25 mouse cellular contexts compared by ENCODE assay signal in the genomic region with DNA sequence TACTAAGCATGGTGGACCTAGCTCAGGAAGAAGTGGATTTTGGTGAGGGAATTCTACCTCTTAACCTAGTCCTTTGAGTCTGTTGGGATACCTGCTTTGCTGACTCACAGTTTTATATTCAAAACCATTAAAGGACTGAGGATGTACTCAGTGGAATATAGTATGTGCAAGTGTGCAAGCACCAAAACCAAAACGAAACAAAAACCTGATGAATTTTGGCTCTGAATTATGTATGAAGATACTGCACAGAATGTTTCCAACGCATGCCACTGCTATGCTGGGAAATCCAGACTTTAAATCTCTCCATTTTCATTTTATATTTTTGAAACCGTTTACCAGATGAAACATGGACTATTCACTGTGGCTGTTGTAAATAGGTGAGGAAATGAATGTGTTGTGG.
"Had no signal": no experiment of that assay in that cellular context is flagged by ENCODE, and none has a peak within 500 bp of the region (broad histone marks: within the 10 kb centered on the region; RNA-seq: fewer than 3 reads in every experiment).

No protein-coding gene starts in this region.

- H3K4me1 ChIP-seq: limb, embryonic 12.5 days; limb, embryonic 15.5 days; lung, embryonic 15.5 days; midbrain, embryonic 10.5 days; neural tube, embryonic 12.5 days; stomach, embryonic 15.5 days had no signal

- H3K9ac ChIP-seq: limb, embryonic 12.5 days; limb, embryonic 15.5 days; liver, embryonic 12.5 days; liver, embryonic 15.5 days; lung, embryonic 15.5 days; midbrain, embryonic 15.5 days; neural tube, embryonic 12.5 days; neural tube, embryonic 15.5 days; stomach, embryonic 15.5 days had no signal

- H3K9me3 ChIP-seq: limb, embryonic 12.5 days; limb, embryonic 15.5 days; liver, embryonic 12.5 days; liver, embryonic 15.5 days; lung, embryonic 15.5 days; megakaryocyte, embryonic 14.5 days; midbrain, embryonic 10.5 days; midbrain, embryonic 15.5 days; neural tube, embryonic 12.5 days; neural tube, embryonic 15.5 days; stomach, embryonic 15.5 days had no signal

- DNase-seq: kidney, adult 18-20 months; kidney, adult 9 months; kidney, postnatal 14 days; layer of hippocampus, adult 9-11 months; layer of hippocampus, postnatal 36 days; left cerebral cortex, postnatal 4 days; lung, adult 18-20 months; lung, postnatal 10 days; lung, postnatal 36 days; right cerebral cortex, adult 18-20 months; right cerebral cortex, postnatal 14 days; right cerebral cortex, postnatal 4 days; thymus, postnatal 25 days had no signal

- H3K27ac ChIP-seq: layer of hippocampus, adult 2 months; limb, embryonic 12.5 days; limb, embryonic 15.5 days; liver, embryonic 12.5 days; liver, embryonic 15.5 days; lung, embryonic 15.5 days; midbrain, embryonic 10.5 days; midbrain, embryonic 15.5 days; neural tube, embryonic 12.5 days; neural tube, embryonic 15.5 days; stomach, embryonic 15.5 days had no signal

- H3K27me3 ChIP-seq: limb, embryonic 12.5 days; limb, embryonic 15.5 days; liver, embryonic 12.5 days; liver, embryonic 15.5 days; lung, embryonic 15.5 days; megakaryocyte, embryonic 14.5 days; midbrain, embryonic 15.5 days; neural tube, embryonic 12.5 days; neural tube, embryonic 15.5 days; stomach, embryonic 15.5 days had no signal

- ATAC-seq: liver, embryonic 12.5 days; midbrain, embryonic 15.5 days had no signal

- H3K4me3 ChIP-seq: layer of hippocampus, adult 2 months; limb, embryonic 12.5 days; limb, embryonic 15.5 days; liver, embryonic 12.5 days; liver, embryonic 15.5 days; lung, embryonic 15.5 days; megakaryocyte, embryonic 14.5 days; midbrain, embryonic 10.5 days; midbrain, embryonic 15.5 days; neural tube, embryonic 12.5 days; neural tube, embryonic 15.5 days; stomach, embryonic 15.5 days had no signal
